Mouse (Mus musculus) CD8-positive naive resting alpha-beta T cell, adult 2 months (primary cell): Measurements from ENCODE around the gene Gm31571.
"Not testable (repeated sequence)": the region's sequence is repeated elsewhere in the genome, so short reads cannot be mapped to it uniquely, and the experiment has no call there.

ENCODE experiments used
- DNase-seq, 2 experiments: peaks; one replicate each; pipeline ENCODE4 v3.0.0; 2022; ENCODE audit warnings: low read depth in 2 of 2, low spot score in 2 of 2

Gm31571 gene

GRCm38 (mm10) chrY:22051253-22051652, at the start of gene Gm31571:
Gene Gm31571, minus strand, starts transcription at chrY:22051353.
- not testable (repeated sequence) for DNase-seq
